Mouse (Mus musculus) left cerebral cortex, postnatal 10 days (tissue): Measurements from ENCODE around the gene Bmp6. TPM values are rescaled to one million over a fixed set of nuclear protein-coding genes. Genes with fewer than 3 reads are reported as not detected.

Experiments
- DNase-seq, 2 experiments: peaks; one replicate each; pipeline ENCODE4 v3.0.0; 2021 to 2022; ENCODE audit warnings: low spot score in 2 of 2, mixed read lengths in 1 of 2; ENCODE audit errors: extremely low spot score in 1 of 2
- intact Hi-C: fragments of 180-260 bp; cut with DNase I; formaldehyde crosslinking; loops from one replicate; pipeline ENCODE4 v1.15.1; 2025
- total RNA-seq, 2 experiments: library from RNA; stranded (reverse); gene quantifications; 2 replicates each; pipeline ENCODE4 v1.2.3; 2021

The Bmp6 gene
- total RNA-seq, 2 experiments from 2014 or later: 7.3 to 9.2 TPM

DNA sequence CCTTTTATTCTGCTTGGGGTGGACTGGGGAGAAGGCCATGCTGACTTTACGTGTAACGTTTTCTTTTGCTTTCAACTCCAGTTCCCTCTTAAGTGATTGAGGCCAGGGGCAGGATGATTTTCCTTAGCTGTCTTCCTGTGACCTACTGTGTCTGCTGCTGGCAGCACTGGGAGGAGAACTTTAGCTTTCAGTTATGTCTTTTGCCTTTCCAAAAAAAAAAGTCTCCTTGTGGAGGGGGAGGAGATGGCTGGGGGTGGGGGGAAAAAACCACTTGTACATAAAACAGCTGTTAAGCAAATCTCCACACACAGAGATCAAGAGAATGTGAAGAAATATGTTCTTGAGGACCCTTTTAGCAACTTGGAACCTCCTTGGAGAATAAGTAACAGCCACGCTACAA is 63.7 kb downstream of the Bmp6 start:
- no peak for DNase-seq
- intact Hi-C loops: no loop called here

DNA sequence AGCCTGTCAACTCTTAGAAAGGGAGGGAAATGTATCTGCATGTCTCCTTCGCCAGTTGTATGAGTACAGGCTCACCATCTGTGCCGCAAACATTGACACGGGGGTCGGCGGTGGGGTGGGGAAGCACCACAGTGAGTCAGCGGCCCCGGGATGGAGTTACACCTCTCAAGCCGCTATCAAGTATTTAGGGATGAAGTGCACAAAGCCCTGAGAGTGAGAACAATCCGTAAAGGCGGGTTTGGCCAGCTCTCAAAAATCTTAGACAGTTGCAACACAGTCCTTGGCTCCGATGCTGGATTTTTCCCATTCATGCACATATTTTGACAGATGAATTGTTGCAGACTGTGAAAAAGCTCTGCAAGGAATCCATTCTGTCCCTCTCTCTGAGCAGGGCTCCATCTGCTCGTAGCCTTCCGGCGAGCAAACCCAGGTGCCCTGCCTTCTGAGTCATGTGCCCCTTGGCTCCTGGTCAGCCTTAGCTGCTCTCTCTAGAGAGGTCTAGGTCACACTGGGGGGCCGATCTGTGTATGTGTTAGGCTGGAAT is 65.5 kb downstream of the Bmp6 start:
- intact Hi-C loops: no loop called here
- DNase-seq: peak; percentile 45 to 65

GRCm38 (mm10) chr13:38419781-38420180 is 74.9 kb downstream of the Bmp6 start:
- no peak for DNase-seq
- intact Hi-C loops: no loop called here

DNA sequence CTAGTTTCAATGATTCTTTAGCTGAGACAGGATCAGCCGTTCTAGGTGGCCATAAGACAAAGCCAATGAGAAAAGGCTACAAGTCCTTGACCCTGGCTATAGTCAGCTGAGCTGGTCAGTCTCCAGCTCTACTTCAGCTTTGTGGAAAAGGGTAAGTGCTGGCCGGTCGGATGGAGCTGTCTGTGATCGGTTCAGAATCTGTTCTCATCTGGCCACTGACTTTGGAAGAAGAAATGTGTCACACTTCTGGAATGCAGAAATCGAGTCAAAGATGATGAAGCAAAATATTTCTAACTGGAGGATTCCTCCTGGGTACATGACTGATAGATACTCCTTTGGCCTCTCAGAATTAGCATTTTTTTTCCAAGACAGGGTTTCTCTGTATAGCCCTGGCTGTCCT is 77.6 kb downstream of the Bmp6 start:
- intact Hi-C loops: no loop called here
- DNase-seq: no peak

GRCm38 (mm10) chr13:38425294-38425693 is 80.4 kb downstream of the Bmp6 start:
- DNase-seq: no peak
- intact Hi-C loops: no loop called here

GRCm38 (mm10) chr13:38429671-38430070 is 84.8 kb downstream of the Bmp6 start:
- DNase-seq: no peak
- intact Hi-C loops: no loop called here

DNA sequence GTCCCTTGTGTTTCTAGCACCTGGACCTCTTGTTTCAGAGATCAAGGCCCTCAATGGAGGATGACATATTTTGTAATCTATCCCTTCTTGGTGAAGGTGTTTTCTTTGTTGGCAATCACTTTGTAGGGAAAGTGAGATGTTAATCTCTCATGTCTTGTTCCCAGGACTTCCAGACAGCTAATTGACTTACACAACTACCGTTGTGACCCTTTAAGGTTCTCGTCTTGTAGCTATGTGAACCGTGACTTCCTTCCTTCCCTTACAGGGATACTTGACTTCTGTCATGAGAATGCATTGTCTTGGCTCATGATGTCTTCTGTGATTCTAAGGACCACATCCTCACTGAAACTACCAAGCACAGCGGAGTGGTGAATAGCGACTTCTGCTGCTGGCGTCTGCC is 85.2 kb downstream of the Bmp6 start:
- DNase-seq: no peak

GRCm38 (mm10) chr13:38434831-38435230 is 89.9 kb downstream of the Bmp6 start:
- no peak for DNase-seq
- intact Hi-C loops: no loop called here

More for the DNA sequence above, 85.2 kb downstream of the Bmp6 start:
- intact Hi-C loops: no loop called here

- intact Hi-C loops: no loop called here
- no peak for DNase-seq
Observed at GRCm38 (mm10) chr13:38437930-38438329, 93.0 kb downstream of the Bmp6 start.

DNA sequence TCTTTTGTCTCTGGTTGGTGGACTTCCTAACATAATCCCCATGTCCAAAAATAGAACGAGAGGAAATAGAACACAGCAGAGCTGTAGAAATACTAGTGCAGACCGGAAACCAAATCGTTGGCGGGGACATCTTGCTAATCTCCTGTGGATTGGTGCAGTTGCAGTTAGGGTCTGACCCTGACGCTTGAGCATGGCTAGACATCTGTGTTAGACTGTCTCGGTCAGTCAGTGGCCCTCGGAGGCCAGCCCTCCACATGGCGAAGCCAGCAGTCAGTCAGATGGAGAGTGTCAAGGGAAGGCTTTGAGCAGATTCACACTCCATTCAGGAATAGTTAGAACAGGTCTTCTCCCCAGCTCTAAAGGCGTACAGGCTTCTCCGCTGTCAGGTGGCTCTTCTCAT is 95.3 kb downstream of the Bmp6 start:
- intact Hi-C loops: no loop called here
- DNase-seq: no peak

DNA sequence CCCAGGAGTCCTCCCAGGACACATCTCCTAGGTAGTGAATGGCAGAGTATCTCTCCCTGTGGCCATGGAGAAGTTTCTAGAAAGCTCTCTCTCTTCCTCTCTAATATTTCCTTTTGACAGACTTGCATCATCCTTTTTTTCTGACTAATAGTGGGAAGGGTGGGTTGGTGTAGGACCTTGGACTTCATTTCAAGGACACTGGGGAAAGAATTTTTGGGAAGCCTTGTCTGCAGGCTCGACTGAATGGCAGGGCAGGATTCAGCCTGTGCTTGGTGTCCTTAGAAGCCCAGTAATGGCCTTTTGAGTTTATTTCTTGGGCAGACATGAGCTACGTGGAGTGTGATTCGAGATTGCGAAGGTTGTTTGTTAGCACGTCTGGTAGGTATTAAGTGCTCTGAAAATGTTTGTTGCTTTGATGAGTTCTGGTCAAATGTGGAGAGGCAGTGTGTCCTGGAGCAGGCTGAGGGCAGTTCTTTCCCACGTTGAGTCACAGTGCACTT is 103.7 kb downstream of the Bmp6 start:
- DNase-seq: no peak
- intact Hi-C loops: no loop called here

- intact Hi-C loops: no loop called here
- peak in 1 of 2 experiments; percentile 45 for DNase-seq
Observed at GRCm38 (mm10) chr13:38450051-38450971, 105.4 kb downstream of the Bmp6 start.

DNA sequence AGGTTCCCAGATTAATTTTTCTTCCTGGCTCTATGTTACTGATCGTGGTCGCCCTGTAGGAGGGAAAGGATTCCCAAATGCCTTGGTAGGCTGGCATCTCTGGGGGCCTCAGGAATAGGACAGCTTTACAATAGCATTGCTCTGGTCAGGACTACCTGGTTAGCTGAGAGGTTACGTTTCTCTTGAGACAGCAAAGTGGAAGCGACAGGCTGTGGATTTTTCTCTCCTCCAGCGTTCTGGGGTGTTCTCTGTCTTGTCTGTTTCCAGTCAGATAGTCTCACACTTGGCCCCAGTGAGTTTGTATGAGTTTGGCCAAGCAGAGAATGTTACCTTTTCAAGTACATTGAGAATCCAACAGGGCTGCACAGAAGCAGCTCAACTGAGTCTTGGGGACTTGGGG is 106.5 kb downstream of the Bmp6 start:
- no peak for DNase-seq
- intact Hi-C loops: no loop called here

DNA sequence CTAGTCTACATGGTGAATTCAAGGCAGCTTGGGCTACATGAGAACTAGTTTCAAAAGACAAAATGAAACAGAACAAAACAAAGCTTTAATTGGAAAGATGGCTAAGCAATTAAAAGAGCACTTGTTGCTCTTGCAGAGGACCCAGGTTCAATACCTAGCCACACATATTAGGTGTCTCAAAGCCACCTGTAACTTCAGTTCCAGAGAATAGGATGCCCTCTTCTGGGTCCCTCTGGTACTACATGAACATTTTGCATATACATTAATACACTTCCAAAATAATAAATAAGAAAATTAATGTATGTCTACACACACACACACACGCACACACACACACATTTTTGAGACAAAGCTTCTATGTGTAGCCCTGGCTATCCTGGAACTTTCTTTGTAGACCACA is 118.5 kb downstream of the Bmp6 start:
- no peak for DNase-seq
- intact Hi-C loops: no loop called here

DNA sequence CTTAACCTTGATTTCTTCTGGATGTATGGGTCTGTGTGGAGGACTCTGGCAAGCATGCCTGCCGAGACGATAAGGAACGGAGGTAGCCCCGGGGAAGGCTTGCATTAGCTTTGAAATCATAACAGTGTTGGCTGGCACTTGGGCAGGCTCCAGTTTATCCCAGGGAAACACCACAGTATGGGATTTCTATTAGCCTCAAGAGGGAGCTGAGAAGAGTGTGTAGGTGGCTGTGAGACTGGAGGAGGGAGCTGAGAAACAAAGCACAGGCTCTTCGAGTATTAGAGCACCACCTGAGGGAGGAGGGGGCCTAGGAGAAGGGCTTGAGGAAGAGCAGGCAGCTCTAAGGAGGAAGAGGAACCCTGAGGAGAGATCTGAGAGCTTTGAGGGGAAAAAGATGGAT is 126.0 kb downstream of the Bmp6 start:
- intact Hi-C loops: no loop called here
- no peak for DNase-seq

GRCm38 (mm10) chr13:38472636-38473035 is 127.7 kb downstream of the Bmp6 start:
- intact Hi-C loops: no loop called here

DNA sequence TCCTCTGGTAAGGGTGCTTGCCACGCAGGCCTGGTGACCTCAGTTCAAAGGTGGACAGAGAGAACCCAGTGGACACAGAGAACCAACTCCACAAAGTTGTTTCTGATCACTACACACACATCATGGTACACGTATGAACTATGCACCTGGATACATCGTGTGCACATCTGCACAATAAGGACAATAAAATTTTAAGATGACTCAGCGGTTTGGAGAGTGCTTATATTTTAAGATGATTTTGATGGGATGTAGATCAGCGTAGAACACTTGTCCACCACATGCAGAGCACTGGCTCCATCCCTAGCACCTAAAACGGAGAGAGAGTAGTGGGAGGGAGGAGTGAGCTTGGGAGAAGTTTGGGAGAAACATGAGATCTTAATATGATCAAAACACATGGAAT is 128.6 kb downstream of the Bmp6 start:
- intact Hi-C loops: no loop called here
- no peak for DNase-seq

More at GRCm38 (mm10) chr13:38472636-38473035, 127.7 kb downstream of the Bmp6 start:
- no peak for DNase-seq

GRCm38 (mm10) chr13:38476936-38477335 is 132.0 kb downstream of the Bmp6 start:
- DNase-seq: peak in 1 of 2 experiments; percentile 55
- intact Hi-C loops: no loop called here

GRCm38 (mm10) chr13:38481021-38481420 is 136.1 kb downstream of the Bmp6 start:
- intact Hi-C loops: no loop called here
- no peak for DNase-seq

DNA sequence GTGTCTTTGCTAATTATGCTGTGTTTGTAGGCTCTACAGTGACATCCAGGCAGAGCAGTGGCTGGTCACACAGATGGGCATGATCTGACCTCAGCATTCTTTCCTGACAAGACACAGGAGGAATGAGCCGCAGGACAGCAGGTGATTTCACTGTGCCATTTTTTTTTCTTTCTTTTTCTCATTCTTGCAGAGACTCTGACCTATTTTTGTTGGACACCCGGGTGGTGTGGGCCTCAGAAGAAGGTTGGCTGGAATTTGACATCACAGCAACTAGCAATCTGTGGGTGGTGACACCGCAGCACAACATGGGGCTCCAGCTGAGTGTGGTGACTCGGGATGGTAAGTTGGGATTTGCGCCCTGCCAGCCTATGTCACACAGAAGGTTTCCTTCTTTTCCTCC is 139.8 kb downstream of the Bmp6 start:
- intact Hi-C loops: no loop called here
- DNase-seq: no peak
